Mouse (Mus musculus) heart, adult 18-20 months (tissue): ENCODE data around the gene Nfkbil1. TPM values are rescaled to one million over a fixed set of nuclear protein-coding genes. Genes with fewer than 3 reads are reported as not detected.
A peak's percentile ranks its signal among the peaks of the same experiment; 100 is the strongest.
"Not testable (repeated sequence)": the region's sequence is repeated elsewhere in the genome, so short reads cannot be mapped to it uniquely, and the experiment has no call there.

Source experiments
- DNase-seq, 2 experiments: peaks; one replicate each; pipeline ENCODE4 v3.0.0; 2021 to 2022; ENCODE audit warnings: mixed read lengths in 1 of 2
- total RNA-seq, 2 experiments: library from RNA; stranded (reverse); gene quantifications; 2 replicates each; pipeline ENCODE4 v1.2.3; 2021

The Nfkbil1 gene
- total RNA-seq, 2 experiments from 2014 or later = 8.2 to 8.3 TPM

DNA sequence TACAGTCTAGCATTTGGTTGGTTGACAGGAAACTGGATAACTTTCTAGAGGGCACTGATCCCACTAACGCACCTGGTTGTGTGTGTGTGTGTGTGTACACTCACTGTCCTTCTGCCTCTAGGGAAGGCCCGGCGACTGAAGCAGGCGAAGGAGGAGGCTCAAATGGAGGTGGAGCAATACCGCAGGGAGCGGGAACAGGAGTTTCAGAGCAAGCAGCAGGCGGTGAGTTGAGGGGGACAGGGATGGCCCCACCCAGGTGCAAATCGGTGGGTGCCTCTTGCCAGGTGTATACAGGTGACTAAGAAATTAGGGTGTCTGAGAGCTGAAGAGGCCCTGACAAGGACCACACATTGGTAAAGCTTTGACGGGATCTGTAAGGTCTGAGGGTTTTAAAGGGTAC is 1.4 kb upstream of the Nfkbil1 start:
- peak in 1 of 2 experiments; percentile 3 for DNase-seq

DNA sequence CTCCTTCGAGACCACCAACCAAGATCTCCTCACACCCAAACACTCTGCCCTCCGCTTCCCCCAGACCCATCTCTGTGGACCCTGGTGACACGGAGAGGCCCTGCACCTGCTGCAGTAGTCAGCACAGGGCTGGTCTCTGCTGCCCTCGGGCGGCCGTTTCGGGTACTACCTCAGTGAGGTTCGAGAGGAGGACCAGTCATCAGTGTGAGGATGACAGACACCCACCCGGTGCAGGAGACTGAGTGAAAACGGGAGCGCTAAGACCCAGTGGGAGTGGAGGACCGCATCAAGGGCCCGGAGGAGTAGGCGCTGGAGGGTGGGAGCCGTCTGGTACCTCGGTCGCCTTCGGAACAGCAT is 776 bp upstream of the Nfkbil1 start:
- peak; percentile 95 to 99 for DNase-seq

DNA sequence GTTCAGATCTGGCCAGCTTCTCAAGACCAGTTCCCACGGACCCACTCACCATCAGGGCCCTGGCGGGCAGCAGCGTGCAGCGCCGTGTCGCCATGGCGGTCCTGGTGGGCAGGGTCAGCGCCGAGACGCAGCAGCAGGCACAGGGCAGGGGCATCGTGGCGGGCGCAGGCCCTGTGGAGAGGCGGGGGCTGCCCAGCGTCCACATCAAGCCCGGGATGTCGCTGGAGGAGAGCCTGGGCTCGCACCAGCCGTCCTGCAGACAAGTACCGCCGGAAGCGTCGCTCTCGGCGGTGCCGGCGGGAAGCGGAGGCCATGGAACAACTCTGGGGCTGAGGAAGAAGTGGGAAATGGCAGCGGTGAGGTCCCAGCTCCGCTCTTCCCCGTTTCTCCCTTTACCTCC is 689 bp downstream of the Nfkbil1 start:
- DNase-seq = peak in 1 of 2 experiments; percentile 63

DNA sequence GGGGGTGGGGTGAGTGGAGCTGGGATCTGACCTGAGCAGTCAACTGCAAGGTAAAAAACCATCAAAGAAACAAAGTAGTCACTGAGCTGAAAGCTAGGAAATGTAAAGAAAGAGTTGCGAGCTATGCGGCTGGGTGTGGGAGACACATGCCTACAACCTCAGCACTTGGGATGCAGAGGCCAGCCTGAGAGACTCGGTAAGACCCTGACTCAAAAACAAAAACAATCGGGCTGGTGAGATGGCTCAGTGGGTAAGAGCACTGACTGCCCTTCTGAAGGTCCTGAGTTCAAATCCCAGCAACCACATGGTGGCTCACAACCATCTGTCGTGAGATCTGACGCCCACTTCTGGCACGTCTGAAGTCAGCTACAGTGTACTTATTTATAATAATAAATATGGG is 1.5 kb downstream of the Nfkbil1 start:
- not testable (repeated sequence) for DNase-seq

DNA sequence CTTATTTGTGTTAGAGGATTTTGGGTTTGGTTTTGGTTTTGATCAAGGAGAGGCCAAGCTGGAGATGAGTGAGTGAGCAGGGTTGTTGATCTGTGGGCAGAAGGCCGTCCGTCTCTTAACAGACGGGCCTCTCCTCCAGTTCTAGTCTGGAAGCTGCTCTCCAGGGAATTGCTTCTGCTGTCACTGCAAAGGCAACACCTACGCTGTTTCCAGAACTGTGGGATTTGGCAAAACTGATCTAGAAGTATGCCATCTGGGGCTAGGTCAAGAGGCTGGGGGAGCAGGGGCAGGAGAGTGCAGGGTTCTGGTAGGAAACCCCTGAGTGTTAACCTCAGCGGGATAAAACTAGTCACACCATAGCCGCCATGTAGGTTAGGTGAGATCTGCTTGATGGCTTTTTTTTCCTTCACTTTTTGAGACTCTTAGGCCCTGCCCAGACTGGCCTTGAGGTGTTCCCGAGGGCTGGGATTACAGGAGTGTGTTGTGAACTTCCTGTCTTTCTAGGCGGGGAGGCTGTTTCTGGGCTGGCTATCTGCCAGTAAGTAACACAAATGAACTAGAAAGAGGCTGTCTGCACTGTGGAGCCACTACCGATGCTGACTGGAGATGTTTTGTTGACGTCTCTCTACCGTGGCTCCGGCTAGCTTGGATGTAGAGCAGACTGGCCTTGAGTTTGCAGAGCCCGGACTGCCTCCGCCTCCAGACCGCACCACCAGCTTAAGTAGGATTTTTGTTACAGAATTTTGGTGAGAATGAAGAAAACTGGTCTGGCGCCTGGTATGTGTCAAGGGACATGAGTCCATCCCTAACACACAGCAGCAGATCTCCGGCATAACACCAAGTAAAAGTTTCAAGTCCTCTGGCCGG is 2.2 kb downstream of the Nfkbil1 start, which contains the start of gene Atp6v1g2:
Atp6v1g2 (plus strand) TSS at position 547 of the 867 bp plus-strand sequence.
- DNase-seq = peak in 1 of 2 experiments; percentile 59

DNA sequence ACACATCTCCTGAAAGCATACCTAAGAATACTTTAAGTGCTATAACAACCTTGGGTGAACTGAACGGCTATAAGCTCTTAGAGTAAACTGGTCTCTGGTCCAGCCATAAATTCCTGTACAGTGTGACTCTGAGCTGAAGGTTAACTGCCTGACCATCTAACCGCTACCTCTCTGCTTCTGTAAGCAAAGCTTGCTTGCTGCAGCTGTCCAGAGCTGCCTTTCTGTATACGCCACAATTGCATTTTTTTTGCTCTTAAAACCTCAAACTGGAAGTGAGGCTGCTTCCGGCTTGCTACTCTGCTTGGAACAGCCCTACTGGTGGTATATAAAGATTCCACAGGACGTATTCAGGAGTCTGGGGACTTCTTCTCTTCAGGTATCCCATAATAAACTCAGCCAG is 2.9 kb downstream of the Nfkbil1 start:
- DNase-seq = no peak

DNA sequence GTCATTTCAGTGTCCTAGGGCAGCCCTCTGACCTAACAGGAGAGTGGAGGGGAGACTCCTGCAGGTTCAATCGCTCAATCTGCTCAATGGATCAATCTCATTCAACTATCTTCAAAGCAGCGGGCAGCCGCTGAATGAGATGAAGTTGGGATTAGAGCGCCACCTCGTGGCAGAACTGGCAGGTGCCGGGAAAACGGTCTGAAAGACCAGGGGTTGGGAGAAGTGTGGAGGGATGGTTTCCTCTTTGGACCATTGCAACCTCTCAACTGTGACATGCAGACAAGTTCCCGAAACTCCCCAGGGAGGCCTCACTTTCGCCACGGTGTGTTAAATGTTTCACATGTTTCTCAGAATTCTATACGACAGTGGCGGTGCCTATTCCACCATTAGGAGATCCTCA is 3.5 kb downstream of the Nfkbil1 start:
- DNase-seq = peak; percentile 83 to 95

DNA sequence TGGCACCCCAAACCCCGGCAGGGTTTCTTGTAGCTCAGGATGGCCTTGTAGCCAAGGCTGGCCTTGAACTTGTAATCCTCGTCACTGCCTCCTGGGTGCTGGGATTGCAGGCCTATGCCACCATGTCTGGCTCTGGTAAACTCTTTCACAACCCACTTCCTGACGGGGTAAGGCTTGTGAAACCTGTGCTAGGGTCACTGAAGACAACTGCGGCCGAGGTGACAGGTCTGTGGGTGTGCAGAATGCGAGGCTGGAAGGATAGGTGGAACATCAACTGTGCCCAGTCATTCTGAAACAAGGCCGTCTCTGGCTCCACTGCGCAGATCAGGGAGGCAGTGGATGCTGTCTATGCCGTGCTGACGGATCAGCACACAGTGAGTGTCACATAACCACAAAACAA is 4.6 kb downstream of the Nfkbil1 start:
- DNase-seq = no peak

DNA sequence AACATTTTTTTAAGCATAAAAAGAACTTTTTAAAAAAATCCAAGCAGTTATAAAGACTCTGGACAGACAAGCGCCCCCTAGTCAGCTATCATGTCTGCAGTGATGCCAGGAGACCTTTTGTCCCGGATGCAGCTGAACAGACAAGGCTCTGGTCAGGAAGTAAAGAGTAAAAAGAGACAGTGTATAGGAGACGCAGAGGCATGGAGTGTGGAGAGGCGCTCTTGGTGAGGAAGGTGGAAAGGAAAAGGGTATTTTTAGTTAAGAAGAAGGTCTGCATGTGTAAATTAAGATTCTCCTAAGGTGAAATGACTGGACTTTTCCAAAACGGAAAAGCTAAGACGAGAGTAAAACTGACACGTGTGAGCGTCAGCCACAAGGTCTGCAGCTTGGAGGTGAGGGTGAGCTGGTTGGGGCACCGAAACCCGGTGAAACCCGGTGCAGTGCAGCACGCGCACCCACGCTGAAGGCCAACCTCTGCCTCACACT is 9.0 kb downstream of the Nfkbil1 start:
- no peak for DNase-seq

DNA sequence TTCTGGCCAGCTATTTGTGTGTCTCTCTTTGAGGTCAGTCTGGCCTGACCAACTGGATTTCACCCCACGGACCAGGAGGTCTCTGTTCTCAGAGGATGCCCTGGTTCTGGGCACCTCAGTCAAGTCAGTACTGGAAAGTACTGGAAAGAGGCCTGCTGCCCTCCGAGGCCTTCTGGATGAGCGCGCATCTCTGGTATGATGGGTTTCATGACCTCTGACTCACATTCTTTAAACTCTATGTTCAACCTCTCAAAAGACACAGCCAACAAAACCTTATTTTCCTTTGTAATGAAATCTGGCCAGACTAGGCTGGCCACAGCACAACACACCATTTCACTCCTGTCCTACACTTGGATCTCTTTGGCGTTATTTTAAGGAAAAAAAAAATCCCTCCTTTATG is 10.1 kb downstream of the Nfkbil1 start:
- DNase-seq = no peak

DNA sequence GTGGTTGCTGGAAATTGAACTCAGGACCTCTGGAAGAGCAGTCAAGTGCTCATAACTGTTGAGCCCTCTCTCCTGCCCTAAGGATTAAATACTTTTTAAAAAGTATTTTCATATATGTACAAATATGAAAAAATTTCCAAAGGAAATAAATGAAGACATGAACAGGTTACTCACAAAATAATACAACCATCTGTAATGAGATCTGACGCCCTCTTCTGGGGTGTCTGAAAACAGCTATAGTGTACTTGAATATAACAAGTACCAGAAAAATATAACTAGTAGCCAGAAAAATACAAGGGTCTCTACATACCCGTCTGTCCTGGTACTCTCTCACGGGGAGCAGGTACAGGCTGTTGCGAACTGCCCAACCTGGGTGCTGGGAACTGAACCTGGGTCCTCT is 11.0 kb downstream of the Nfkbil1 start:
- DNase-seq = no peak

DNA sequence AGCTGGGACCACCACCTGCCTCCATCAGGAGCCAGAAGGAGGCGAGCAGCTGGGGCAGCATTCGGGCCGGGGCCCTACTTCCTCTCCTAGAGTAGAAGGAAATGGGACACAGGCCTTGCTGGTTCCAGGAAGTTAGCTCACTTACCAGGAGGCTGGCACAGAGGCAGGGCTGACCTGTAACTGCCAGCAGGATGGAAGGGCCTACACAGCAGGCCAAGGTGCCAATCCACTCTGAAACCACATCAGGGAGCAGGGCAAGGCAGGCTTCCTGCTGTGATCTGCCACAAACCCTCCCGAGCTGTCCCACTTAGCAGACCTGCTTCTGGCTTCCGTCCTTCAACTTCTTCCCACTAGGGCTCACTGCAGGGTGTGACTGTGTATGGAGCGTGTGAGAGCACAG is 13.3 kb downstream of the Nfkbil1 start:
- peak in 1 of 2 experiments; percentile 45 for DNase-seq

DNA sequence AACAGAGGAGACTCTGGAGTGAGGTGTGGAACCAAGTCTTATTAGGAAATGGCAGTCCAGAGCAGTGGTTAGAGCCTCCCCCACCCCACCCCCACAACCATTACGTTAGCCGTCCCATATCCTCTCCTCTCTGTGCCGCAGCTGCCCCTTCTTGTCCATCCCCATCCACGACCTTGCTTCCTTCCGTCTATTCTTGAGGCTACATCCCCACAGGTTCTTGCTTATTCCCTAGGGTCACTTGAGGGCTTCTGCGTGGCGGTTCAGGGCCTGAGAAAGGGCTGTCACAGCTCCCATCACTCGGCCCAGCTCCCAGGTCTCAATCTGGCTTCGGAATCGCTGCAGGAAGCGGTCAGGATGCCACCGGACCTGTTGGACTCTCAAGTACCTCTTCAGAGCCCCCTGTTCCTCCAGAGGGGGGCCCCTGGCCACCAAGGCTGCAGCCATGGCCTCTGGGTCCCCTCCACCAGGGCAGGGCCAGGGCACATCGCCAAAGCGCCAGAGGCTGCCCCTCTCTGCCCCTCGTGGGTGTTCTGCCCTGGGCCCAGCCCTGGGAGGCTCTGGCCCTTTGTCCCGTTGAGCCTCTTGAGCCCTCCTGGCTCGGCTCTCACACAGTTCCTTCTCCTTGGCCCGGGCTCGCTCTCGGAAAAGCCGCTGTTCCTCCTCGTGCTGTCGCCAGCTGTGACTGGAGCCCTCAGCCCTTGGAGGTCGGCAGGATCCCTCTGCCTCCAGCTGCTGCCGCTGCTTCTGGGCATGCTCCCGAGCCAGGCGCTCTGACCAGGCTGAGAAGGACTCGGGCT is 15.2 kb downstream of the Nfkbil1 start, which contains the start of gene Gm16181:
Gm16181 (plus strand) TSS at position 679 of the 797 bp plus-strand sequence.
- DNase-seq = peak; percentile 67 to 82

DNA sequence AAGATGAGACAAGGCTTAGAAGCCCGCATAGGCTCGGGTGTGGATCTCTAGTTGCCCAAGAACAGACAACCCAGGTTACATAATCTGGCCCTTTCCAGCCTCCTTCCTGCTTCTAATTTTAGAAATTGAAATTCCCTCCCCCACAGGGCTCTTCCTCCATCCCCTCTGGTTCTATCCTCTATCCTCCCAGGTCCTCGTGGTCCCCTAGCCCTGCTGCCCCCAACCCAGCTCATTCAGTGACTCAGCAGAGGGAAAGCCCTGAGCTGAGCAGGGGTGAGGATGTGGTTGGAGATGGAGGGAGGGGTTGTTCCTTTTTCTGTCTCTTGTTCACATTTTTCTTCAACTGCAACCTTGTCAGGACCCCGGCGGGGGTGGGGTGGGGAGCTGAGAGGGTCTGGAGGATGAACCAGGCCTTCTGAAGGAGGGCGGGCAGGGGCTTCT is 16.0 kb downstream of the Nfkbil1 start:
- peak in 1 of 2 experiments; percentile 46 for DNase-seq

DNA sequence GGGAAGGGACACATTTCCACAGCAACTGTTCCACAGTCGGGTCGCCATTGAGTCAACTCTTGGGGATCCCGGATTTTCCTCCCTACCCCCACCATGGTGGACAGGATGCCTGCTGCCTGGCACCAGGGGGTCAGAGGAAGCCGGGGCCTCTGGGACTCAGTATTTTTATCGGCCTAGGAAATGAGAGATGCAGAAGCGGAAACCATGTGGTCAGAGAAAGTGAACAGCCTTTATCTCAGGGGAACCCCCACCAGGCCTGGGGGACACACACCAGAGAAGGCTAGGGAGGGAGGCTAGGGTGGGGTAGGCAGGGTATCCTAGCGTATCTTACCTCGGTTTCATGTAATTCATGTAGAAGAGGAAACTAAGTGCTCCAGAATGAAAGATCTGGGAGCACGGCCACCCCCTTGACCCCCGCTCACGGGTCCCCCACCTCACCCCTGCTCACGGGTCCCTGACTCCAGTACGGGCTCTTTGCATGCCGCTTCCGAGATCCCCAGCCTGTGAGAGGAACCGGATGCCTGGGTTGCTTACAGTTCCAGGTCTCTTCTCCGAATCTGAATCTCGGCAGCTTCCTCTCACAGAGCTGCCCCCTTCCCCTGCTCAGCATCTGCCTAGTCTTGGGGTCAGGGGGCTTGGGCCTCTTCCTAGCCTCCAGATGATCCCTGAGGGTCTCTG is 16.9 kb downstream of the Nfkbil1 start:
- DNase-seq = peak; percentile 56 to 80

DNA sequence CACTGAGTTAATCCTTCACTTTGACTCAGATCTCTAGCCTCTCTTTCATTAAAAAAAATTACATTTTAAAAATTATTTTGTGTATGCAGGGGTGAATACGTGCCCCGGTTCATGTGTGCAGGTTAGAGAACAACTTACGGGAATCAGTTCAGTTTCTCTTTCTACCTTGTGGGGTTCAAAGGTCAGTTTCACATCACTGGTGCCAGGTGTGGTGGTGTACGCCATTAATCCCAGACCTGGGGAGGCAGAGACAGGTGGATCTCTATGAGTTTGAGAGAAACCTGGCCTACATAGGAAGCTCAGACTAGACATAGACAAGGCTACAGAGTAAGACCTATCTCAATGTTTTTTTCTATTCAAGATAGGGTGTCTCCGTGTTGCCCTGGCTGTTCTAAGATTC is 22.5 kb downstream of the Nfkbil1 start:
- no peak for DNase-seq

DNA sequence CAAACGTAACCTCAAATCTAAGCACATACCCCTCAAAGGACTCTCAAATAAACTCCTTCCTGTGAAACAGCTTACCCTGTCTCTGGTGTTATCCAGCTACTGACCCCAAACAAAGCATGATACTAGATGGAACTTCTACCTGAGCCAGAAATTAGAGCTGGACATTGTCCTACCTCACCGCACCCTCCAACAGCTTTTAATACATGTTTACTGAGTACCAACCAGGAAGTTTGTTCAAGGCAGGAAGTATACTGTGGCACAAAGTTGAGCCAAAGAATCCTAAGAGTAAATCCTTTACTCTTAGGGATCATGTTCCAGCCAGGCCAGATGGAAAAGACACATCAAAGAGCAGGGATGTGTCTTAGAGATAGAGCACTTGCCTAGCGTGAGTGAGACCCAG is 25.0 kb downstream of the Nfkbil1 start:
- no peak for DNase-seq

DNA sequence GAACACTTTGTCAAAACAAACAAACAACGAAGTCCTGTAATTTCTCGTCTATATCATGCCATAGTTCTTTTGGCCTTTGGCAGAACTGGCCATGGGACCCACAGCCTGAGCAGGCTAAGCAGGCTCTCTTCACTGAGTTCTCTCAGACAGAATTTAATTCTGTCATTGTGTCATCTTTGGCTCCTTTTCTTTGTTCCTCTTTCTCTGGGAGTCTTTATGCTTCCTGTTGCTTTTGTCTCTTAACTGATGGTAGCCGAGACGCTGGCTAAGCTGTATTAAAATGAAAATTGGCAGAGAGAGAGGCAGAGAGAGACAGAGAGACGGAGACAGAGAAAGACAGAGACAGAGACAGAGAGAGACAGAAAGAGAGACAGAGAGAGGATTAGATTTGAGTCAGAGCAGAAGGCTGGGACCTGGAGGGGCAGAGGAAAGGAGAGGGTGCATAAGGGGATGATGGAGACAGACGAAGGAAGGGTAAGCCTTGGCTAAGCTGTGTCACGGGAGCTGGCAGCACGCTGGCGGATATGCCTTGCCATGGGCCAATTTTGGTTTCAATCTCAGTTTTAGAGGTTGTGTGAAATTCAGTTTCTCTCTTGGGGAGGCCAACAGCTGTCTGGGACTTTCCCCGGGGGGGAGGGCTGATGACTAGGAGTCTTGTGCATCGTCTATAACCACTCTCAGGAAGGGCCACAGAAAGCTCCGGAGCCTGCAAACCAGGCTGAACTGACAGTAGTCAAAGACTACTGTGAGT is 25.6 kb downstream of the Nfkbil1 start:
- no peak for DNase-seq

DNA sequence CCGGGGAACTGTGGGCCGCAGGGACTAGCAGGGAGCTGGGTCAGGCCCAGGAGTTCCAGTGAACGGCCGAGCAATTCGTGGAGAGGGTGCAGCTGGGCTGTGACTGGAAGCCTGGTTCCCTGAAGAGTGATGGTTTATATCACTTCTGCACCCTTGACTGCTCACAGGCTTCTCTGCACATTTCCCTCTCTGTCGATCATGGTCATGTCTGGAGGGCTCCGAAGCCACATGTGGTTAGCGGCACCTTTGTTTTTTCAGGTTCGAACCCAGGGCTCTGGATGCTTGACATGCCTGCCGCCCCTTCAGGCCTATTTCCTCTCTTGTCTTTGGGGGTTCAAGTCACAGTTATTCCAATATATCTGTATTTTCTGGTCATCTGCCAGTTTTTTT is 30.2 kb downstream of the Nfkbil1 start:
- DNase-seq = no peak

DNA sequence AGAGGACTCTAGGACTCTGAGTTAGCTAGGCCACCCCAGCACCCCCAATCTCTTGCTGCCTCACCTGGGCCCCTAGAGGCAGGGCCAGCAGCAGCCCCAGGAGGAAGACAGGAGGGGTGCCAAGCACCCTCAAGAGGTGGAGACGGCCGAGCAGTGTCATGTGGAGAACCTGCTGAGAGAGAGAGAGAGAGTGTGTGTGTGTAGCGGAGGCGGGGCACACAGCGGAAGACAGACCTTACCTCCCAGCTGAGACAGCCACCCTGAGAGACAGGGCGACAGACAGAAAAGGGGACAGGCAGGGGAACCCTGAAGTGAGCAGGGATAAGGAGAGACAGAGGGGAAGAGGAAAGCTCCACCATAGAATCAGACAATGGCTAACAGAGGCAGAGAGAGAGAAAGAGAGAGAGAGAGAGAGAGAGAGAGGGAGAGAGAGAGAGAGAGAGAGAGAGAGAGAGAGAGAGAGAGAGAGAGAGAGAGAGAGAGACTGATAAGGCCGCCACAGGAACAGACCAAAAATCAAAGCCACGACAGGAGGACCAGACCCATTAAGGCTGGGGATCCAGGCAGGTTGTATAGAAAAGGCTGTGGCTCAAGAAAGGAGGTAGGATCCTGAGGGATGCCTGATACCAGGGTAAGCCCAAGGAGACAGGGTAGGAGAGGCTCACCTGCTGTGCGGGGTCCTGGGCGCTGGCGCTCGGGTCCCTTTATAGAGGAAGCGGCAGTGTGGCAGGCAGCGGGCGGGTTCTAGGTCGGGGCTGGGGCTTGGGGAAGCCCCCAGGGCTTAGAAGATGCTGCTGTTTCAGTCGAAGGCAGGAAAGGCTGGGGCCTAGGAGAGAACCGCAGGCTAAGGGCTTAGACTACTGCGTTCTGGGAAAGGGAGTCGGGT is 30.9 kb downstream of the Nfkbil1 start, which contains the start of gene Lta:
Lta (minus strand) TSS at position 858 of the 886 bp plus-strand sequence.
- DNase-seq = no peak
